Mouse (Mus musculus): ENCODE results near the gene Tmem145. TPM values are rescaled to one million over a fixed set of nuclear protein-coding genes. Genes with fewer than 3 reads are reported as not detected.

The Tmem145 gene
- polyA plus RNA-seq, 1 experiment from 2014 or later = 1.7 TPM

DNA sequence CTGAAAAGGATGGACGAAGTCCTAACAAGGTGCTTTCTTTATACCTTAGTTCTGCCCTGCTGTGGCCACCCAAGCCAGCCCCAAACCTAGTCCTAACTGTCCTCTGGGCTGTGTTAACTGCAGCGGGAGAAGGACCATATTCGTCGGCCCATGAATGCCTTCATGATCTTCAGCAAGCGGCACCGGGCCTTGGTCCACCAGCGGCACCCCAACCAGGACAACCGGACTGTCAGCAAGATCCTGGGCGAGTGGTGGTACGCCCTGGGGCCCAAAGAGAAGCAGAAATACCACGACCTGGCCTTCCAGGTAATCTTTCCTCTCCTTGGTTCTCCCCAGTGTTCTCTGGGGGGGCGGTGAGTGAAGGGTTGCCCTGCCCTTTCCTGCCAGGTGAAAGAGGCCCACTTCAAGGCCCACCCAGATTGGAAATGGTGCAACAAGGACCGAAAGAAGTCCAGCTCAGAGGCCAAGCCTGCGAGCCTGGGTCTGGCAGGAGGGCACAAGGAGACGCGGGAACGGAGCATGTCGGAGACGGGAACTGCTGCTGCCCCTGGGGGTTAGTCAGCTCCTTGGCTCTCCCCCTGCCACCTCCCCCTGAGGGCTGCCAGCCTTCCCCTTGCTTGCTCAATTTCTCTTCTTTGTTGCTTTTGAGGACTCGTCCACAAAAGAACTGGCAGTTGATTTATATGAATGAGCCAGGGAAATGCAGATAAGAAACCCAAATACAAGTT is 20.2 kb upstream of the Tmem145 start:
- Histone ChIP-seq H3K27me3 (replicated peaks; ENCODE audit: control insufficient read depth, insufficient read depth, low read length) (no peaks in the 10 kb centered on the region), H3K27ac (replicated peaks; ENCODE audit: low read depth, low read length) (no peak overlapping the region), H3K9ac (ENCODE audit: low read depth, low read length) (no peak overlapping the region), H3K4me1 (ENCODE audit: control insufficient read depth, insufficient read depth, low read length) (peaks cover 24% of the 10 kb centered on the region), H3K36me3 (ENCODE audit: control insufficient read depth, insufficient read depth, low read length) (peaks cover 61% of the 10 kb centered on the region), H3K9me3 (ENCODE audit: control insufficient read depth, low read length) (peaks cover 6% of the 10 kb centered on the region; the same call in 1 of the 2 replicates), H3K4me2 (ENCODE audit: low read depth, low read length) (no peak overlapping the region), H3K4me3 (ENCODE audit: low read depth, low read length) (no peak overlapping the region)
- DNase-seq (ENCODE audit: low spot score) (no peak), ATAC-seq (ENCODE audit: low read depth) (no peak)
- 89% methylated on average over 20 of the region's 20 CpGs for WGBS

DNA sequence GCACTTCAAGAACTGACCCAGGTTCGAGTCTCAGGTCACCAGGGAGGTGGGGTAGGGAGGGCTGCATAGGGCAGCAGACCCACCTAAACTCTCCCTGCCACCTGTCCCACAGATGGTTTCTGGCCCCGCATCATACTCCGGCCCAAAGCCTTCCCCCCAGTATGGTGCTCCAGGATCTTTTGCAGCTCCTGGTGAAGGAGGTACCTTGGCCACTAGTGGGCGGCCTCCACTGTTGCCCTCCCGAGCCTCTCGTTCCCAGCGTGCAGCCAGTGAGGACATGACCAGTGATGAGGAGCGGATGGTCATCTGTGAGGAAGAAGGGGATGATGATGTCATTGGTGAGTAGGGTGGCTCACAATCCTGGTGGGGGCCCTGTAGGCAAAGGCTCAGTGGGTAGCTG is 18.9 kb upstream of the Tmem145 start:
- DNase-seq (ENCODE audit: low spot score) (no peak), ATAC-seq (ENCODE audit: low read depth) (no peak)
- Histone ChIP-seq H3K27ac (replicated peaks; ENCODE audit: low read depth, low read length) (no peak overlapping the region), H3K4me2 (ENCODE audit: low read depth, low read length) (no peak overlapping the region), H3K9ac (ENCODE audit: low read depth, low read length) (no peak overlapping the region), H3K27me3 (replicated peaks; ENCODE audit: control insufficient read depth, insufficient read depth, low read length) (no peaks in the 10 kb centered on the region), H3K36me3 (ENCODE audit: control insufficient read depth, insufficient read depth, low read length) (peaks cover 74% of the 10 kb centered on the region), H3K4me1 (ENCODE audit: control insufficient read depth, insufficient read depth, low read length) (peaks cover 15% of the 10 kb centered on the region), H3K4me3 (ENCODE audit: low read depth, low read length) (no peak overlapping the region), H3K9me3 (ENCODE audit: control insufficient read depth, low read length) (peaks cover 6% of the 10 kb centered on the region; the same call in 1 of the 2 replicates)
- 79% methylated on average over 8 of the region's 8 CpGs for WGBS

DNA sequence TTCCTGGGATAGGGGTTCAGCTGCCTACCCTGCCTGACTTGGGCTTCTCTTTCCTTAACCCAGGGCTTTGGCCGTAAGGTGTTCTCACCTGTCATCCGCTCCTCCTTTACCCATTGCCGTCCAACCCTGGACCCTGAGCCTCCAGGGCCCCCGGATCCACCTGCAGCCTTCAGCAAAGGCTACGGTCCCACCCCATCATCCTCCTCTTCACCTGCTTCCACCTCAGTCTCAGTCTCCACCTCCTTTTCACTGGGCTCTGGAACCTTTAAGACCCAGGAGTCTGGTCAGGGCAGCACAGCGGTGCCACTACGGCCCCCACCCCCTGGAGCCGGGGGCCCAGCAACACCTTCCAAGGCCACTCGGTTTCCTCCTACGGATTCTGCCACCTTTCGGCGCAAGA is 17.9 kb upstream of the Tmem145 start:
- Histone ChIP-seq H3K27me3 (replicated peaks; ENCODE audit: control insufficient read depth, insufficient read depth, low read length) (no peaks in the 10 kb centered on the region), H3K4me1 (ENCODE audit: control insufficient read depth, insufficient read depth, low read length) (peaks cover 15% of the 10 kb centered on the region), H3K36me3 (ENCODE audit: control insufficient read depth, insufficient read depth, low read length) (peaks cover 84% of the 10 kb centered on the region), H3K4me2 (ENCODE audit: low read depth, low read length) (no peak overlapping the region), H3K9me3 (ENCODE audit: control insufficient read depth, low read length) (peaks cover 6% of the 10 kb centered on the region; the same call in 1 of the 2 replicates), H3K27ac (replicated peaks; ENCODE audit: low read depth, low read length) (no peak overlapping the region), H3K9ac (ENCODE audit: low read depth, low read length) (no peak overlapping the region), H3K4me3 (ENCODE audit: low read depth, low read length) (no peak overlapping the region)
- WGBS = 94% methylated on average over 11 of the region's 12 CpGs
- ATAC-seq (ENCODE audit: low read depth) (no peak), DNase-seq (ENCODE audit: low spot score) (no peak)

DNA sequence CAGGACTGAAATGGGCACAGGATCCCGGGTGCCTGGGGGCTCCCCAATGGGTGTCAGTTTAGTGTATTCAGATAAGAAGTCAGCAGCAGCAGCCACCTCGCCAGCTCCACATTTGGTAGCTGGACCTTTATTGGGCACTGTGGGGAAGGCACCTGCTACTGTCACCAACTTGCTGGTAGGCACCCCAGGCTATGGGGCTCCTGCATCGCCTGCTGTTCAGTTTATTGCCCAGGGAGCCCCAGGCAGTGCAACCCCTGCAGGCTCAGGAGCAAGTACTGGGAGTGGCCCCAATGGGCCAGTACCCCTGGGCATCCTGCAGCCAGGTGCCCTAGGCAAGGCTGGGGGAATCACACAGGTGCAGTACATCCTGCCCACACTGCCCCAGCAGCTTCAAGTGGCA is 17.2 kb upstream of the Tmem145 start:
- 79% methylated on average over 3 of the region's 3 CpGs for WGBS
- H3K27ac ChIP-seq (replicated peaks; ENCODE audit: low read depth, low read length) = no peak overlapping the region

DNA sequence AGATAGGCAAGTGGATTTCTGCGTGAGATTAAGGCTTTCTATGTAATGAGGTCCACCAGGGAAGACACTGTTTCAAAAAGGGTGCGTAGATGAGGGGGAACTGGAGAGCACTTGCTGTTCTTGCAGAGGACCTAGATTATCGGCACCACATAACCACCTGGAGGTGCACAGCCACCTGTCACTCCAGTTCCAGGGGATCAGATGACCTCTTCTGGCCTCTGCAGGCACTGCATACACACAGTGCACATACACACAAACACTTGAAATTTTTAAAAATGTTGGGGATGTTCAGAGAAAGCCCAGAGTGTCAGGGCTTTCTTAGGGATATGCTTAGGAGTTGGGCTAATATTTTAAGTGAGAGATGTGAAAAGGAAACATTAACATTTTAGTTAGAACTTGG is 16.0 kb upstream of the Tmem145 start:
- DNase-seq (ENCODE audit: low spot score) = no peak
- peaks cover 6% of the 10 kb centered on the region; the same call in 1 of the 2 replicates for H3K9me3 ChIP-seq (ENCODE audit: control insufficient read depth, low read length)
- no peak overlapping the region for H3K4me3 ChIP-seq (ENCODE audit: low read depth, low read length)
- H3K27ac ChIP-seq (replicated peaks; ENCODE audit: low read depth, low read length) = no peak overlapping the region
- H3K9ac ChIP-seq (ENCODE audit: low read depth, low read length) = no peak overlapping the region
- no peaks in the 10 kb centered on the region for H3K27me3 ChIP-seq (replicated peaks; ENCODE audit: control insufficient read depth, insufficient read depth, low read length)
- H3K4me2 ChIP-seq (ENCODE audit: low read depth, low read length) = no peak overlapping the region
- H3K4me1 ChIP-seq (ENCODE audit: control insufficient read depth, insufficient read depth, low read length) = 0 out of 2 replicates have a peak, but pooled peaks cover under 1% of the 10 kb centered on the region
- 95% methylated on average over 3 of the region's 3 CpGs for WGBS
- ATAC-seq (ENCODE audit: low read depth) = no peak
- peaks cover 100% of the 10 kb centered on the region for H3K36me3 ChIP-seq (ENCODE audit: control insufficient read depth, insufficient read depth, low read length)

More for the DNA sequence above, 17.2 kb upstream of the Tmem145 start:
- Histone ChIP-seq H3K9ac (ENCODE audit: low read depth, low read length) (no peak overlapping the region), H3K4me3 (ENCODE audit: low read depth, low read length) (no peak overlapping the region), H3K4me1 (ENCODE audit: control insufficient read depth, insufficient read depth, low read length) (peaks cover 10% of the 10 kb centered on the region; the same call in 1 of the 2 replicates), H3K4me2 (ENCODE audit: low read depth, low read length) (no peak overlapping the region), H3K9me3 (ENCODE audit: control insufficient read depth, low read length) (peaks cover 6% of the 10 kb centered on the region; the same call in 1 of the 2 replicates), H3K36me3 (ENCODE audit: control insufficient read depth, insufficient read depth, low read length) (peaks cover 91% of the 10 kb centered on the region), H3K27me3 (replicated peaks; ENCODE audit: control insufficient read depth, insufficient read depth, low read length) (no peaks in the 10 kb centered on the region)
- DNase-seq (ENCODE audit: low spot score) (no peak), ATAC-seq (ENCODE audit: low read depth) (no peak)

DNA sequence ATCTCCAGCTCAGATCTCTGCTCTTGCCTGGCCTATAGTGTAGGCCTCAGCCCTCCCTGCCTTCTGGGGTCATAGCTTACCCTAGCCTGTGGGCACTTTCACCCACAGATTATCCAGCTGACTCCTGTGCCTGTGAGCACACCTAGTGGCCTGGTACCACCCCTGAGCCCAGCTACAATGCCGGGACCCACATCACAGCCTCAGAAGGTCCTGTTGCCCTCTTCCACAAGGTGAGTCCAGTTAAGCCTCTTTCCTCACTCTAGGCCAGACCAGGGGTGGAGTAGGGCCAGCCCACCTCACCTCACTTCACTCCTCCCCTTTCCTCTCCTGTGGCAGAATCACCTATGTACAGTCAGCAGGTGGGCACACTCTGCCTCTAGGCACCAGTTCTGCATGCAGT is 15.4 kb upstream of the Tmem145 start:
- peak; percentile 8; the same call in 1 of the 2 replicates for ATAC-seq (ENCODE audit: low read depth)

DNA sequence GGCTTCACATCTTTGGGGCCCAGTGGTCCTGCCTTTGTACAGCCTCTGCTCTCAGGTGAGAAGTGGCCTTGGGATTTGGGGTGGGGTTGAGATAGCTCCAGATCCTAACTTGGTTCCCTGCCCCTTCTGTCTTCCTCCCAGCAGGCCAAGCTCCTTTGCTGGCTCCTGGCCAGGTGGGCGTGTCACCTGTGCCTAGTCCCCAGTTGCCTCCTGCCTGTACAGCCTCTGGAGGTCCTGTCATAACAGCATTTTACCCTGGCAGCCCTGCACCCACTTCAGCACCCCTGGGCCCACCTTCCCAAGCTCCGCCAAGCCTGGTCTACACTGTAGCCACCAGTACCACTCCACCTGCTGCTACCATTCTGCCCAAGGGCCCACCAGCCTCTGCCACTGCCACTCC is 15.0 kb upstream of the Tmem145 start:
- WGBS = 93% methylated on average over 2 of the region's 2 CpGs
- ATAC-seq (ENCODE audit: low read depth) (peak; percentile 14; the same call in 1 of the 2 replicates), DNase-seq (ENCODE audit: low spot score) (peak; percentile 68)
- H3K9ac ChIP-seq (ENCODE audit: low read depth, low read length) = no peak overlapping the region
- H3K4me3 ChIP-seq (ENCODE audit: low read depth, low read length) = no peak overlapping the region
- no peak overlapping the region for H3K27ac ChIP-seq (replicated peaks; ENCODE audit: low read depth, low read length)
- H3K27me3 ChIP-seq (replicated peaks; ENCODE audit: control insufficient read depth, insufficient read depth, low read length) = no peaks in the 10 kb centered on the region
- H3K4me1 ChIP-seq (ENCODE audit: control insufficient read depth, insufficient read depth, low read length) = no peaks in the 10 kb centered on the region
- no peak overlapping the region for H3K4me2 ChIP-seq (ENCODE audit: low read depth, low read length)
- peaks cover 6% of the 10 kb centered on the region; the same call in 1 of the 2 replicates for H3K9me3 ChIP-seq (ENCODE audit: control insufficient read depth, low read length)
- peaks cover 100% of the 10 kb centered on the region for H3K36me3 ChIP-seq (ENCODE audit: control insufficient read depth, insufficient read depth, low read length)

More for the DNA sequence above, 15.4 kb upstream of the Tmem145 start:
- peaks cover 100% of the 10 kb centered on the region for H3K36me3 ChIP-seq (ENCODE audit: control insufficient read depth, insufficient read depth, low read length)
- no peak overlapping the region for H3K4me2 ChIP-seq (ENCODE audit: low read depth, low read length)
- no peaks in the 10 kb centered on the region for H3K27me3 ChIP-seq (replicated peaks; ENCODE audit: control insufficient read depth, insufficient read depth, low read length)
- no peak for DNase-seq (ENCODE audit: low spot score)
- no peak overlapping the region for H3K9ac ChIP-seq (ENCODE audit: low read depth, low read length)
- no peak overlapping the region for H3K4me3 ChIP-seq (ENCODE audit: low read depth, low read length)
- H3K27ac ChIP-seq (replicated peaks; ENCODE audit: low read depth, low read length) = no peak overlapping the region
- H3K9me3 ChIP-seq (ENCODE audit: control insufficient read depth, low read length) = peaks cover 6% of the 10 kb centered on the region; the same call in 1 of the 2 replicates
- no peaks in the 10 kb centered on the region for H3K4me1 ChIP-seq (ENCODE audit: control insufficient read depth, insufficient read depth, low read length)
- WGBS = 91% methylated on average over 1 of the region's 1 CpGs

DNA sequence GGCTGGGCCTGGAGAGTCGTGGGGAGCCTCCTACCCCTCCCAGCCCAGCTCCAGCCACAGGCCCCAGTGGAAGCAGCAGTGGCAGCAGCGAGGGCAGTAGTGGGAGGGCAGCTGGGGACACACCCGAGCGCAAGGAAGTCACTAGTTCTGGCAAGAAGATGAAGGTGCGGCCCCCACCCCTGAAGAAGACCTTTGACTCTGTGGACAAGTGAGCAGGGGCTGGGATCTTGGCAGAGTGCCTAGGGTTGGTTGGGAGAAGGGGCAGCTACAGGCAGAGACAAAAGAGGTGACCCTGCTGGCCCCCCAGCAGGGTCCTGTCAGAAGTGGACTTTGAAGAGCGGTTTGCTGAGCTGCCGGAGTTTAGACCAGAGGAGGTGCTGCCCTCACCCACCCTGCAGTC is 13.8 kb upstream of the Tmem145 start:
- no peak overlapping the region; the same call in 1 of the 2 replicates for H3K27ac ChIP-seq (replicated peaks; ENCODE audit: low read depth, low read length)
- no peak for ATAC-seq (ENCODE audit: low read depth)

More for the DNA sequence above, 13.8 kb upstream of the Tmem145 start:
- Histone ChIP-seq H3K27me3 (replicated peaks; ENCODE audit: control insufficient read depth, insufficient read depth, low read length) (no peaks in the 10 kb centered on the region), H3K9me3 (ENCODE audit: control insufficient read depth, low read length) (peaks cover 6% of the 10 kb centered on the region; the same call in 1 of the 2 replicates), H3K9ac (ENCODE audit: low read depth, low read length) (0 out of 2 replicates have a peak overlapping the region, but pooled peaks have one; percentile 16), H3K4me2 (ENCODE audit: low read depth, low read length) (no peak overlapping the region), H3K4me1 (ENCODE audit: control insufficient read depth, insufficient read depth, low read length) (peaks cover 4% of the 10 kb centered on the region; the same call in 1 of the 2 replicates), H3K36me3 (ENCODE audit: control insufficient read depth, insufficient read depth, low read length) (peaks cover 91% of the 10 kb centered on the region), H3K4me3 (ENCODE audit: low read depth, low read length) (no peak overlapping the region)
- 68% methylated on average over 7 of the region's 7 CpGs for WGBS
- DNase-seq (ENCODE audit: low spot score) = no peak
